Mouse (Mus musculus) CD8-positive naive resting alpha-beta T cell, adult 57 days (primary cell): Measurements from ENCODE around the gene Olfr1106. TPM values are rescaled to one million over a fixed set of nuclear protein-coding genes. Genes with fewer than 3 reads are reported as not detected.

Experiments used
- total RNA-seq: library from RNA; stranded (reverse); gene quantifications from one replicate; pipeline ENCODE4 v1.2.4, GENCODE M21; 2023

Gene Olfr1106
- total RNA-seq: not detected

DNA sequence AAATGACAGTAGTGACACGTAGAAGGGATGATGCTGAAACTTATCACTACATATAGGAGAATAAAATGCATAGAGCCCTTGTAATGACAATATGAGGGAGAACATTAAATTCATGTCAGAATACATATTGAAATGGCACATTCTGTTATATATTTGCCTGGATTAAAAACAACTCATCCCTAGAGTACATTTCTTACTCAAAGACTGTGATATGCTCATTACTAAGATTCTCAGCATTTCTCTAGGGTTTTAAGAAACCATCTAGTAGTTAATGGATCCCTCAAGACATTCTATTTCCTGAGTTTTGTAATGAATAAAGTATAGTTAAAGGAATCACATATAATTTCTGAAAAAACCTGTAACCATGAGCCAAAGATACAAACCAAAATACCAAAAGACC lies at the start of gene Olfr1106:
TSS of gene Olfr1106 (minus strand) at position 101 of the 400 bp plus-strand sequence.

DNA sequence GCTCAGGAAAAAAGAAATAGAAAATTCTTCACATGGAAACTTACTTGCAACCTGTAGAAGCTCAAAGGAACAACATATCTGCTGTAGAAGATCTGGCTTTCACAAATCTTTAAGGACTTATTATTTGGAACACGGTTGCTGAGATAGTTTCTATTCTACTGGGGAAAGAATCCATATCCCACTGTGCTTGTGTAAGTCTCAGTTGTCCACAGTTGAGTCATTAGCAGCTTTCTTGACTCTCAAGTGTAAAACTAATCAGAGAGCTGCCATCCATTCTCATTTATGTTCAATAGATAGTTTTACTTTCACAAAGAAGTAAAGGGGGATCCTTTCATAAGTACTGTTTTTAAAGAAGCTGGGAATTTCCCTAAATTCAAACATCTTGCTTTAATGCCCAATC lies 43.8 kb upstream of the Olfr1106 start, which contains the start of gene Olfr1109:
TSS of gene Olfr1109 (minus strand) at position 101 of the 400 bp plus-strand sequence.

DNA sequence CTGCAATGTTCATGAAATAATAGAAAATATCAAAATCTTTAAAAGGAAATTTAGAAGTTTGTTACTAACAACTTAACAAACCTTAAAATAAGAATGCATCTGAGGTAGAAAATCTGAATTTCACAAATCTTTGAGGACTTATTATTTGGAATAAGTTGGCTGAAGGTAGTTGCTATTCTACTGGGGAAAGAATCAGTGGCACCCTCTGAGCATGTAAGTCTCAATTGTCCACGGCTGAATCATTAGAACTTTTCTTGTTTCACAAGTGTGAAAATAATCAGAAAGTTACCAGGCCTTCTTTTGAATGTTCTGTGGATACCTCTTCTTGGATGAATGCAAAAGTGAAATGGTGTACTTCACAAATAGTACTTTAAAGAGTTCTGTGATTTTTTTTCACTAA lies 23.6 kb upstream of the Olfr1106 start, which contains the start of gene Olfr1107:
TSS of gene Olfr1107 (minus strand) at position 101 of the 400 bp plus-strand sequence.

DNA sequence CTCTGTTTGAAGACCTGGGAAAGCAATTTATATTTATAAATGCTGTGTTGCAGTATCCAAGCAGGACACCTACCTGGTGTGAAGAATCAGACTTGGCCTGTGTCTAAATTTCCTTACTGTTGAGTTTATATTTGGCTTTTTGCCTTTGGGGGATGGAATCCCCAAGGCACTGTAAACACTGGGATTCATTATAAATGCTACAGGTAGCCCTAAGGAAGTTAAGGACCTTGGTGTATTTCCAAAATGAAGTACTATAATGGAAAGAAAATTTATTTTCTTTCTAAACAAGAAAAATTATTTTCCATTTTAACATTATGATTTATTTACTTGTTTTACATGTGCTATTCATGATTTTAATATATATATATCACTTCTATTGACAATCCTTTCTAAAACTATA lies 15.6 kb downstream of the Olfr1106 start, which contains the start of gene Olfr1105:
TSS of gene Olfr1105 (minus strand) at position 101 of the 400 bp plus-strand sequence.

GRCm38 (mm10) chr2:87026980-87027379 lies 25.1 kb downstream of the Olfr1106 start, which contains the start of gene Olfr1104:
Gene Olfr1104, minus strand, starts transcription at chr2:87027080.

DNA sequence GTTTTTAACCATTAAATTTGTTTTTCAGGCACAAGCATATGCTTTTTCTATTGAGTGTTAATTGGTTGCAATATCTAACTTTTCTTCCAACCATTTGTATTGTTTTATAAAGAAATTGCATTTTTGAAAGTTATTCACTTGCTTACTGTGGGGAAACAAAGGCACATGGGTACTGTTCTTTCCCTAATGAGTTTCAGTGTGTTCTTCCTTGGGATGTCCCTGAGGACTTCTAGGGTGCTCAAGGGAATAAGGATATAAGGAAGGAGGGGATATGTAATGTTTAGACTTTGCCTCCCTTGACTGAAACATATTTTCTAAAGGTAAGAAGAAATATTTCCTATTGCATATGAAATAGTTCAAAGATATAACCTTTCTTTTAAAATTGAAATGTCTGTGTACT lies 54.0 kb downstream of the Olfr1106 start, which contains the start of gene Olfr1102:
TSS of gene Olfr1102 (plus strand) at position 301 of the 400 bp plus-strand sequence.

Other genes starting within 250 kb of the Olfr1106 start
- not detected for gene Olfr141, start 242.3 kb downstream of the Olfr1106 start, total RNA-seq
- not detected for gene Olfr1094, start 227.6 kb downstream of the Olfr1106 start, total RNA-seq
- not detected for gene Olfr1095, start 200.6 kb downstream of the Olfr1106 start, total RNA-seq
- not detected for gene Gm13723, start 177.5 kb downstream of the Olfr1106 start, total RNA-seq
- gene Olfr1097, start 160.1 kb downstream of the Olfr1106 start, total RNA-seq: not detected
- gene Olfr1098, start 127.7 kb downstream of the Olfr1106 start, total RNA-seq: not detected
- not detected for gene Olfr1099, start 91.6 kb downstream of the Olfr1106 start, total RNA-seq
- not detected for gene Olfr1100, start 72.3 kb downstream of the Olfr1106 start, total RNA-seq
- not detected for gene Olfr1101, start 61.1 kb downstream of the Olfr1106 start, total RNA-seq
- gene Olfr1102, start 53.9 kb downstream of the Olfr1106 start, total RNA-seq: not detected
- not detected for gene Olfr1104, start 25.2 kb downstream of the Olfr1106 start, total RNA-seq
- gene Olfr1105, start 15.7 kb downstream of the Olfr1106 start, total RNA-seq: not detected
- gene Olfr1107, start 23.5 kb upstream of the Olfr1106 start, total RNA-seq: not detected
- gene Olfr1109, start 43.7 kb upstream of the Olfr1106 start, total RNA-seq: not detected
- gene Olfr259, start 62.3 kb upstream of the Olfr1106 start, total RNA-seq: not detected
- gene Olfr1110, start 88.0 kb upstream of the Olfr1106 start, total RNA-seq: not detected
- not detected for gene Olfr1111, start 100.4 kb upstream of the Olfr1106 start, total RNA-seq
- gene Olfr1112, start 135.5 kb upstream of the Olfr1106 start, total RNA-seq: not detected
- gene Olfr1113, start 156.7 kb upstream of the Olfr1106 start, total RNA-seq: not detected
- not detected for gene Olfr1115, start 195.7 kb upstream of the Olfr1106 start, total RNA-seq
- gene Olfr1116, start 215.3 kb upstream of the Olfr1106 start, total RNA-seq: not detected